ENCODE assay signal across 8 mouse cellular contexts in the genomic region with DNA sequence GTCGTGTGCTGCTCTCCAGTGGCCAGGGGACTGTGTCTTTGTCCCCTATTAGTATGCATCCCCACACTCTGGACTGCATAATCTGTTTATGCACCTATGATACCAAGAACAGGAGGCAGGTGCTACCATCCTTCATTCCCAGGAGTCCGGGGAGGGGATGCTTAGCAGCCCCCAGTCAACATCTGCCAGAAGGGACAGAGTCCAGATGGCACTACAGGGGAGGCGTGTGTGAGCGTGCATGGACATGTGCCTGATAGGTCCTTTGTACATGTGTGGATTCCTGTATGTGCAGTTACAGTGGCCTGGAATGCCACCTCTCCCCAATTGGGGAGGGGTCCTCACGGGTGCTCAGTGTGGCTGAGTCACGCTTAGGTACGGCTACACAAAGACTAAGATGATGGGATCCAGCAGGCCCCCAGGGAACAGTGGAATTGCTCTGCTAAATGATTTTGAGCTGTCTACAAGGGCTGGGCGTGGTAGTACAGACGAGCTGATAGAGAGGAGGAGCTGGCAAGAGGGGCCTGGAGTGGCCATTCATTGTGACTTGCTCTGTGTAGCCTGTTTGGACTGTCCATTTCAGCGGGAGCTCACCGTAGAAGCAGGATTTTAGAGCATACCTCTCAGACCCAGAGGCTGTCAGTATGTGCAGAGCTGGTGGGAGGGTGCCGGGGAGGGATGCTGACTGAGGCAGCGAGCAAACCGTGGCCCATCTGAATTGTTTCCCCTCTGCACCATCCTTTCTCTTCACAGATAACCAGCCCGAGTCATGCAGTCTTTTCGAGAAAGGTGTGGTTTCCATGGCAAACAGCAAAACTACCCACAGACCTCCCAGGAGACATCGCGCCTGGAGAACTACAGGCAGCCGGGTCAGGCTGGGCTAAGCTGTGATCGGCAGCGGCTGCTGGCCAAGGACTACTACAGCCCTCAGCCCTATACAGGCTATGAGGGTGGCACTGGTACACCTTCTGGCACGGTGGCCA. TPM values are rescaled to one million over a fixed set of nuclear protein-coding genes. Genes with fewer than 3 reads are reported as not detected.
DNase-seq lines count a peak whose midpoint lies in the region; ATAC-seq and TF ChIP-seq lines count a peak whose summit lies in the region.

No protein-coding gene starts in this region.

- H3K9ac ChIP-seq in hindbrain, embryonic 11.5 days (ENCODE audit: low read depth, low read length) = peak overlapping the region; percentile 31; the same call in 1 of the 2 replicates
- no peak overlapping the region for H3K9ac ChIP-seq in kidney, embryonic 14.5 days (ENCODE audit: low read depth, low read length)
- H3K9ac ChIP-seq in heart, adult 2 months (ENCODE audit: low read depth, low read length) = no peak overlapping the region

- peak; percentile 65 to 68 for DNase-seq in frontal cortex, postnatal 36 days (ENCODE audit: low spot score in 2 of 2)
- no peak for DNase-seq in frontal cortex, postnatal 10 days (ENCODE audit: low spot score in 2 of 2)
- no peak for DNase-seq in G1E (ENCODE audit: low spot score)
- DNase-seq in hindbrain, embryonic 11.5 days (ENCODE audit: low spot score) = peak; percentile 52
- no peak for DNase-seq in kidney, adult 18-20 months
- no peak for DNase-seq in heart, adult 2 months

- peak overlapping the region; percentile 78 for H3K27ac ChIP-seq in hindbrain, embryonic 11.5 days (ENCODE audit: low read depth, low read length)
- no peak overlapping the region for H3K27ac ChIP-seq in kidney, embryonic 14.5 days (ENCODE audit: low read depth, low read length)
- H3K27ac ChIP-seq in heart, adult 2 months = no peak overlapping the region

- TF ChIP-seq POLR2A in heart, adult 2 months (IDR thresholded peaks at IDR 0.05; ENCODE audit: insufficient read depth, low read depth, low read length) = no peak

- no peak for ATAC-seq in G1E (ENCODE audit: extremely low read depth, insufficient number of reproducible peaks, low FRiP score, poor library complexity, severe bottlenecking)
- peak; percentile 50; the same call in 1 of the 2 replicates for ATAC-seq in hindbrain, embryonic 11.5 days (ENCODE audit: low FRiP score)
- peak; percentile 15 for ATAC-seq in megakaryocyte progenitor cell, adult 5-6 weeks (replicated peaks; ENCODE audit: poor library complexity)
- ATAC-seq in kidney, embryonic 14.5 days (ENCODE audit: low FRiP score, low TSS enrichment) = no peak

- WGBS in hindbrain, embryonic 11.5 days = 52% methylated on average over 22 of the region's 22 CpGs
- 68% methylated on average over 22 of the region's 22 CpGs for WGBS in kidney, embryonic 14.5 days
- whole genome bisulfite sequencing in heart, adult 2 months = 60% methylated on average over 22 of the region's 22 CpGs

- peak overlapping the region; percentile 31; the same call in 1 of the 2 replicates for H3K4me3 ChIP-seq in G1E (ENCODE audit: low read depth, low read length)
- no peak overlapping the region for H3K4me3 ChIP-seq in hindbrain, embryonic 11.5 days (ENCODE audit: low read depth, low read length)
- no peak overlapping the region for H3K4me3 ChIP-seq in kidney, embryonic 14.5 days (ENCODE audit: low read length)
- H3K4me3 ChIP-seq in heart, adult 2 months = no peak overlapping the region

- intact Hi-C loops in heart, adult 2 months (cut with DNase I) = no loop called here

- no peaks in the 10 kb centered on the region for H3K79me2 ChIP-seq in heart, adult 2 months (replicated peaks; ENCODE audit: control insufficient read depth, insufficient read depth, low read length)

- TF ChIP-seq EP300 in heart, adult 2 months (IDR thresholded peaks at IDR 0.05; ENCODE audit: insufficient read depth, low read depth, low read length) = no peak

- peaks cover 99% of the 10 kb centered on the region for H3K36me3 ChIP-seq in G1E (replicated peaks)
- peaks cover 14% of the 10 kb centered on the region; the same call in 1 of the 2 replicates for H3K36me3 ChIP-seq in hindbrain, embryonic 11.5 days (ENCODE audit: control insufficient read depth, insufficient read depth, low read length)
- peaks cover 51% of the 10 kb centered on the region for H3K36me3 ChIP-seq in kidney, embryonic 14.5 days (ENCODE audit: control insufficient read depth, insufficient read depth, low read length)
- no peaks in the 10 kb centered on the region for H3K36me3 ChIP-seq in heart, adult 2 months (ENCODE audit: control insufficient read depth, insufficient read depth, low read length)

- H3K4me1 ChIP-seq in G1E (ENCODE audit: insufficient read depth, low read depth, low read length) = peaks cover 54% of the 10 kb centered on the region
- peaks cover 25% of the 10 kb centered on the region for H3K4me1 ChIP-seq in hindbrain, embryonic 11.5 days (replicated peaks; ENCODE audit: control insufficient read depth, insufficient read depth, low read length)
- H3K4me1 ChIP-seq in kidney, embryonic 14.5 days (ENCODE audit: control insufficient read depth, insufficient read depth, low read length) = peaks cover 38% of the 10 kb centered on the region
- H3K4me1 ChIP-seq in heart, adult 2 months (ENCODE audit: control insufficient read depth, insufficient read depth, low read length) = peaks cover 13% of the 10 kb centered on the region

- no peaks in the 10 kb centered on the region for H3K27me3 ChIP-seq in G1E (ENCODE audit: insufficient read depth, low read length)
- H3K27me3 ChIP-seq in hindbrain, embryonic 11.5 days (ENCODE audit: control insufficient read depth, insufficient read depth, low read length) = no peaks in the 10 kb centered on the region
- no peaks in the 10 kb centered on the region for H3K27me3 ChIP-seq in kidney, embryonic 14.5 days (ENCODE audit: control insufficient read depth, insufficient read depth, low read length)
- no peaks in the 10 kb centered on the region for H3K27me3 ChIP-seq in heart, adult 2 months (ENCODE audit: control insufficient read depth, insufficient read depth, low read length)

- no peak overlapping the region for H3K4me2 ChIP-seq in hindbrain, embryonic 11.5 days (replicated peaks; ENCODE audit: low read depth, low read length)
- no peak overlapping the region for H3K4me2 ChIP-seq in kidney, embryonic 14.5 days (replicated peaks; ENCODE audit: low read depth, low read length)

- H3K9me3 ChIP-seq in G1E (replicated peaks) = no peaks in the 10 kb centered on the region
- H3K9me3 ChIP-seq in hindbrain, embryonic 11.5 days (ENCODE audit: control insufficient read depth, low read length) = no peaks in the 10 kb centered on the region
- no peaks in the 10 kb centered on the region for H3K9me3 ChIP-seq in kidney, embryonic 14.5 days (ENCODE audit: control insufficient read depth, low read length)

- no peak for TF ChIP-seq CTCF in G1E (IDR thresholded peaks at IDR 0.05; ENCODE audit: low read depth, low read length)
- TF ChIP-seq CTCF in heart, adult 2 months (IDR thresholded peaks at IDR 0.05) = no peak

RNA-seq across cellular contexts. Expression of gene Srebf1, which starts 37.7 kb away (rescaled TPM):
- 79.4 and 137 TPM in 2 replicates for total RNA-seq in G1E (2014; fragmentation: Nextera tagmentation)
- 64.4 and 66.8 TPM in 2 replicates for total RNA-seq in G1E (2017)
- 276 and 322 TPM in 2 replicates for polyA plus RNA-seq in G1E (2012)
- polyA plus RNA-seq in hindbrain, embryonic 11.5 days (2014; fragmentation: Nextera tagmentation; extraction: Ambion mirVana) = 40.4 and 44.7 TPM in 2 replicates
- total RNA-seq in megakaryocyte progenitor cell, adult 5-6 weeks (2015) = 20.9 and 23.3 TPM in 2 replicates
- total RNA-seq in megakaryocyte progenitor cell, adult 5-6 weeks (2017) = 20.6 and 29.3 TPM in 2 replicates
- 58.8 and 60.1 TPM in 2 replicates for polyA plus RNA-seq in kidney, embryonic 14.5 days (2014; fragmentation: Nextera tagmentation; extraction: Ambion mirVana)
- 10 to 100 TPM; 25.3 to 35.4 TPM for total RNA-seq in heart, adult 2 months (2021)
- polyA plus RNA-seq in heart, adult 2 months (2012; rRNA removed) = 42.6 and 54.0 TPM in 2 replicates

Comparison
In these comparisons a context has a peak if more than half of its experiments do, and no peak if none do; other contexts are left out.
1. DNase-seq: peak in frontal cortex, postnatal 36 days (2 of 2) and hindbrain, embryonic 11.5 days (single experiment); none in frontal cortex, postnatal 10 days (0 of 2), G1E (single experiment), kidney, adult 18-20 months (single experiment) and heart, adult 2 months (0 of 2).
2. ATAC-seq: peak in hindbrain, embryonic 11.5 days (single experiment) and megakaryocyte progenitor cell, adult 5-6 weeks (single experiment); none in G1E (single experiment) and kidney, embryonic 14.5 days (single experiment).